Mouse (Mus musculus) hindlimb bud, embryonic 11.5 days (tissue): Measurements from ENCODE around the gene Dnaja2.
A peak's percentile ranks its signal among the peaks of the same experiment; 100 is the strongest.

ENCODE experiments used
- DNase-seq: peaks from one replicate; pipeline ENCODE4 v3.0.0-alpha.2; 2012; ENCODE audit warnings: low read depth, low spot score; ENCODE audit errors: extremely low spot score

Gene Dnaja2

GRCm38 (mm10) chr8:85555181-85556145 lies at the start of gene Dnaja2:
TSS of gene Dnaja2 (minus strand) at chr8:85555344.
- DNase-seq: peak; percentile 68

- no peak for DNase-seq
Observed at GRCm38 (mm10) chr8:85604201-85604600, 49.1 kb upstream of the Dnaja2 start.

- peak; percentile 16 for DNase-seq
Observed at GRCm38 (mm10) chr8:85603203-85603895, 48.2 kb upstream of the Dnaja2 start.

- no peak for DNase-seq
Observed at GRCm38 (mm10) chr8:85602737-85603136, 47.6 kb upstream of the Dnaja2 start.

- DNase-seq: no peak
Observed at GRCm38 (mm10) chr8:85601741-85602140, 46.6 kb upstream of the Dnaja2 start.

GRCm38 (mm10) chr8:85597413-85598191 lies 42.5 kb upstream of the Dnaja2 start:
- DNase-seq: no peak

GRCm38 (mm10) chr8:85595391-85595790 lies 40.2 kb upstream of the Dnaja2 start:
- no peak for DNase-seq

- DNase-seq: no peak
Observed at GRCm38 (mm10) chr8:85594983-85595382, 39.8 kb upstream of the Dnaja2 start.

- no peak for DNase-seq
Observed at GRCm38 (mm10) chr8:85593324-85593723, 38.2 kb upstream of the Dnaja2 start.

GRCm38 (mm10) chr8:85591532-85591931 lies 36.4 kb upstream of the Dnaja2 start:
- no peak for DNase-seq

- no peak for DNase-seq
Observed at GRCm38 (mm10) chr8:85590258-85590657, 35.1 kb upstream of the Dnaja2 start.

GRCm38 (mm10) chr8:85588596-85588995 lies 33.5 kb upstream of the Dnaja2 start:
- no peak for DNase-seq

GRCm38 (mm10) chr8:85577666-85578065 lies 22.5 kb upstream of the Dnaja2 start:
- DNase-seq: no peak

GRCm38 (mm10) chr8:85573972-85574496 lies 18.9 kb upstream of the Dnaja2 start:
- no peak for DNase-seq

- no peak for DNase-seq
Observed at GRCm38 (mm10) chr8:85570466-85570865, 15.3 kb upstream of the Dnaja2 start.

GRCm38 (mm10) chr8:85567801-85568200 lies 12.7 kb upstream of the Dnaja2 start:
- DNase-seq: no peak

- DNase-seq: no peak
Observed at GRCm38 (mm10) chr8:85565186-85565585, 10.0 kb upstream of the Dnaja2 start.

GRCm38 (mm10) chr8:85563336-85563735 lies 8.2 kb upstream of the Dnaja2 start:
- DNase-seq: no peak

- no peak for DNase-seq
Observed at GRCm38 (mm10) chr8:85559966-85560365, 4.8 kb upstream of the Dnaja2 start.

- DNase-seq: no peak
Observed at GRCm38 (mm10) chr8:85559201-85559600, 4.1 kb upstream of the Dnaja2 start.

GRCm38 (mm10) chr8:85557601-85557986 lies 2.5 kb upstream of the Dnaja2 start:
- DNase-seq: no peak
